Mouse (Mus musculus) intestine, embryonic 16.5 days (tissue): Measurements from ENCODE around the gene Depp1. TPM values are rescaled to one million over a fixed set of nuclear protein-coding genes. Genes with fewer than 3 reads are reported as not detected.
A peak's percentile ranks its signal among the peaks of the same experiment; 100 is the strongest.

Source experiments
- ATAC-seq: fragments of 200-750 bp; cut with Nextera tagmentation; 2 replicates; pipeline ENCODE4 v1.8.0; 2017; ENCODE audit warnings: moderate TSS enrichment, moderate library complexity
- H3K27ac ChIP-seq: fragments of 300-500 bp; sonication (generic); 2 replicates; pipeline ENCODE4 v1.5.1; 2014; ENCODE audit warnings: mild to moderate bottlenecking, low read length
- H3K27me3 ChIP-seq: fragments of 300-500 bp; sonication (generic); replicated peaks from 2 replicates; pipeline ENCODE4 v1.6.1; 2014; ENCODE audit warnings: low read length, control low read depth, mixed read lengths; ENCODE audit not compliant: control insufficient read depth, insufficient read depth
- H3K36me3 ChIP-seq: fragments of 300-500 bp; sonication (generic); 2 replicates; pipeline ENCODE4 v1.6.1; 2014; ENCODE audit warnings: low read length, control low read depth; ENCODE audit not compliant: control insufficient read depth, insufficient read depth
- H3K4me1 ChIP-seq: fragments of 300-500 bp; sonication (generic); 2 replicates; pipeline ENCODE4 v1.6.1; 2014; ENCODE audit warnings: low read length, control low read depth, mixed read lengths; ENCODE audit not compliant: control insufficient read depth, insufficient read depth
- H3K4me2 ChIP-seq: fragments of 300-500 bp; sonication (generic); 2 replicates; pipeline ENCODE4 v1.6.1; 2014; ENCODE audit warnings: low read depth, low read length, control low read depth
- H3K4me3 ChIP-seq: fragments of 300-500 bp; sonication (generic); 2 replicates; pipeline ENCODE4 v1.5.1; 2014; ENCODE audit warnings: mild to moderate bottlenecking, low read length
- H3K9ac ChIP-seq: fragments of 300-500 bp; sonication (generic); 2 replicates; pipeline ENCODE4 v1.6.1; 2014; ENCODE audit warnings: low read depth, low read length
- H3K9me3 ChIP-seq: fragments of 300-500 bp; sonication (generic); 2 replicates; pipeline ENCODE4 v1.6.1; 2016; ENCODE audit warnings: low read length, control low read depth; ENCODE audit not compliant: control insufficient read depth
- WGBS: fragments of 180-500 bp; shearing (Covaris S2); extraction: QIAGEN DNeasy Blood & Tissue Kit; methylation state at CpG from one replicate; pipeline ENCODE4 v1.1.7; 2014; 5-methylcytosine and 5-hydroxymethylcytosine counted together
- polyA plus RNA-seq: library from polyadenylated mRNA; unstranded; fragments of >200 nt; fragmentation: Nextera tagmentation; extraction: Ambion mirVana; gene quantifications from 2 replicates; pipeline ENCODE4 v1.2.1, GENCODE M21; 2015

Gene Depp1
- polyA plus RNA-seq, 1 experiment from 2014 or later = 26.3 TPM

GRCm38 (mm10) chr6:116673471-116674282, 23.3 kb downstream of the Depp1 start, which contains the start of gene Rassf4:
Rassf4 (minus strand) TSS chr6:116673952.
- peaks cover 30% of the 10 kb centered on the region for H3K4me1 ChIP-seq
- peak within 1 kb of the TSS; percentile 81 for H3K4me2 ChIP-seq
- ATAC-seq = peak; percentile 92
- peak within 1 kb of the TSS; percentile 61 for H3K9ac ChIP-seq
- peak within 1 kb of the TSS; percentile 78 for H3K27ac ChIP-seq
- no peaks in the 10 kb centered on the region for H3K9me3 ChIP-seq
- no peaks in the 10 kb centered on the region for H3K36me3 ChIP-seq
- WGBS = under 1% methylated on average over 44 of the region's 44 CpGs
- no peaks in the 10 kb centered on the region for H3K27me3 ChIP-seq
- peak within 1 kb of the TSS; percentile 51 for H3K4me3 ChIP-seq

- no peaks in the 10 kb centered on the region for H3K9me3 ChIP-seq
- no peaks in the 10 kb centered on the region for H3K36me3 ChIP-seq
- peak overlapping the region; percentile 78 for H3K27ac ChIP-seq
- H3K4me2 ChIP-seq = peak overlapping the region; percentile 81
- ATAC-seq = peak; percentile 43
- WGBS = 23% methylated on average over 16 of the region's 16 CpGs
- H3K4me3 ChIP-seq = peak overlapping the region; percentile 51
- H3K27me3 ChIP-seq = no peaks in the 10 kb centered on the region
- peak overlapping the region; percentile 61 for H3K9ac ChIP-seq
- H3K4me1 ChIP-seq = peaks cover 30% of the 10 kb centered on the region
These were observed 24.0 kb downstream of the Depp1 start for GRCm38 (mm10) chr6:116674283-116674886.

GRCm38 (mm10) chr6:116676355-116676913, 26.0 kb downstream of the Depp1 start:
- H3K27me3 ChIP-seq = no peaks in the 10 kb centered on the region
- H3K36me3 ChIP-seq = no peaks in the 10 kb centered on the region
- H3K27ac ChIP-seq = no peak overlapping the region
- ATAC-seq = no peak
- H3K4me2 ChIP-seq = no peak overlapping the region
- H3K9me3 ChIP-seq = no peaks in the 10 kb centered on the region
- H3K4me3 ChIP-seq = no peak overlapping the region
- no peak overlapping the region for H3K9ac ChIP-seq
- 53% methylated on average over 10 of the region's 10 CpGs for WGBS
- H3K4me1 ChIP-seq = peaks cover 14% of the 10 kb centered on the region

- H3K27me3 ChIP-seq = no peaks in the 10 kb centered on the region
- no peak overlapping the region for H3K9ac ChIP-seq
- ATAC-seq = no peak
- H3K4me3 ChIP-seq = no peak overlapping the region
- 57% methylated on average over 6 of the region's 6 CpGs for WGBS
- H3K4me1 ChIP-seq = peaks cover 9% of the 10 kb centered on the region
- no peaks in the 10 kb centered on the region for H3K36me3 ChIP-seq
- no peak overlapping the region for H3K4me2 ChIP-seq
- no peak overlapping the region for H3K27ac ChIP-seq
- H3K9me3 ChIP-seq = no peaks in the 10 kb centered on the region
These were observed 26.9 kb downstream of the Depp1 start for GRCm38 (mm10) chr6:116677321-116677720.

- Histone ChIP-seq H3K4me2 (no peak overlapping the region), H3K4me3 (no peak overlapping the region), H3K36me3 (no peaks in the 10 kb centered on the region), H3K4me1 (peaks cover 3% of the 10 kb centered on the region; the same call in 1 of the 2 replicates), H3K9me3 (no peaks in the 10 kb centered on the region), H3K27ac (no peak overlapping the region), H3K27me3 (no peaks in the 10 kb centered on the region), H3K9ac (no peak overlapping the region)
- no peak for ATAC-seq
- WGBS = 75% methylated on average over 5 of the region's 5 CpGs
These were observed 29.3 kb downstream of the Depp1 start for GRCm38 (mm10) chr6:116679563-116680288.

- no peak overlapping the region for H3K4me3 ChIP-seq
- no peak overlapping the region for H3K27ac ChIP-seq
- no peak overlapping the region for H3K9ac ChIP-seq
- H3K4me2 ChIP-seq = no peak overlapping the region
- no peaks in the 10 kb centered on the region for H3K36me3 ChIP-seq
- peak; percentile 40 for ATAC-seq
- 23% methylated on average over 6 of the region's 6 CpGs for WGBS
- no peaks in the 10 kb centered on the region for H3K9me3 ChIP-seq
- H3K4me1 ChIP-seq = no peaks in the 10 kb centered on the region
- H3K27me3 ChIP-seq = no peaks in the 10 kb centered on the region
These were observed 31.9 kb downstream of the Depp1 start for GRCm38 (mm10) chr6:116682317-116682716.

- Histone ChIP-seq H3K36me3 (no peaks in the 10 kb centered on the region), H3K27ac (no peak overlapping the region), H3K27me3 (no peaks in the 10 kb centered on the region), H3K4me2 (no peak overlapping the region), H3K9me3 (no peaks in the 10 kb centered on the region), H3K4me1 (no peaks in the 10 kb centered on the region), H3K4me3 (no peak overlapping the region), H3K9ac (no peak overlapping the region)
- no peak for ATAC-seq
- WGBS = 84% methylated on average over 4 of the region's 4 CpGs
These were observed 43.2 kb downstream of the Depp1 start for GRCm38 (mm10) chr6:116693639-116694038.

- no peak overlapping the region for H3K9ac ChIP-seq
- no peaks in the 10 kb centered on the region for H3K36me3 ChIP-seq
- H3K9me3 ChIP-seq = no peaks in the 10 kb centered on the region
- WGBS = 76% methylated on average over 3 of the region's 3 CpGs
- H3K27me3 ChIP-seq = no peaks in the 10 kb centered on the region
- H3K4me2 ChIP-seq = no peak overlapping the region
- H3K27ac ChIP-seq = no peak overlapping the region
- H3K4me3 ChIP-seq = no peak overlapping the region
- ATAC-seq = no peak
- H3K4me1 ChIP-seq = no peaks in the 10 kb centered on the region
These were observed 43.9 kb downstream of the Depp1 start for GRCm38 (mm10) chr6:116694346-116694745.

GRCm38 (mm10) chr6:116697413-116697812, 47.0 kb downstream of the Depp1 start:
- H3K4me1 ChIP-seq = no peaks in the 10 kb centered on the region
- H3K36me3 ChIP-seq = no peaks in the 10 kb centered on the region
- no peak overlapping the region for H3K4me2 ChIP-seq
- no peaks in the 10 kb centered on the region for H3K9me3 ChIP-seq
- H3K9ac ChIP-seq = no peak overlapping the region
- no peak overlapping the region for H3K4me3 ChIP-seq
- H3K27me3 ChIP-seq = no peaks in the 10 kb centered on the region
- no peak for ATAC-seq
- WGBS = 43% methylated on average over 2 of the region's 2 CpGs
- H3K27ac ChIP-seq = no peak overlapping the region
